Mouse (Mus musculus) frontal cortex, postnatal 36 days (tissue): ENCODE measurements around the gene Tex2.

Experiments
- DNase-seq, 2 experiments: peaks; one replicate each; pipeline ENCODE4 v3.0.0; 2022; ENCODE audit warnings: low spot score in 2 of 2

Tex2 gene

DNA sequence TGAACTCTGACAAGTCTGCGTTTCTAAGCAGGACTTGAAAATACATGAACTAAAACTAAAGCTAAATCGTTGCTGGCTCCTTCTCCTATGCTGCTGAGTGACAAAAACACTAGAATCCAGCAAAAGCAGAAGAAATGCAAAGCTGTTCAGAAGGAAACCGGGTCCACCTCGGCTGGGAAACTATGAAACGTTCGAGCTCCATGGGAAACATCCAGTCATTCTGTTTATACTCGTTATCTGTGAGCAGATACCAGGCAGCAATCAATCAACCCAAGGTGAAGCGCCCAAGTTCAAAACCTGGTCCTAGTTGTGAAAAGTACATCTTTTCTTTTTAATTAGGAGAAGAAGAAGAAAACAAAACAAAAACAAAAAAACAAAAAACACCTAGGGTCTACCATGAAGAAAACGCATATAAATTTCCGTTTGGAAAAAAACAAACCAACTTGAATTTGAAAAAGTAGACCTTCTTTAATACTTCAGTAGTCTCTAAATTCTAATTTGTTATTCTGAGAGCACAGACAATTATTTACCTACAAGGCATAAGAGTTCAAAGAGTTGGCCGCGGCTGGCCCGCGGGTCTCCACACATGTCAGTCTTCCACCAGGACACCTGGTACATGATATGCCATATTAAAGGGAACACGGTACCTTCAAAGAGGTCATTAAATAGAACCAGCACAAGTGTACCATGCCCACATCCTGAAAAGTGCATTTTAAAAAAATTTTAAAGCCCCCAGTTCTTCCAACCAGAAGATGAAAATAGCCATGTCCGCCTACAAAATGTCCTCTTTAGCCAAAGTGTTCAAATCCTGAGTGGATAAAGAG, 127.0 kb downstream of the Tex2 start:
- no peak for DNase-seq

DNA sequence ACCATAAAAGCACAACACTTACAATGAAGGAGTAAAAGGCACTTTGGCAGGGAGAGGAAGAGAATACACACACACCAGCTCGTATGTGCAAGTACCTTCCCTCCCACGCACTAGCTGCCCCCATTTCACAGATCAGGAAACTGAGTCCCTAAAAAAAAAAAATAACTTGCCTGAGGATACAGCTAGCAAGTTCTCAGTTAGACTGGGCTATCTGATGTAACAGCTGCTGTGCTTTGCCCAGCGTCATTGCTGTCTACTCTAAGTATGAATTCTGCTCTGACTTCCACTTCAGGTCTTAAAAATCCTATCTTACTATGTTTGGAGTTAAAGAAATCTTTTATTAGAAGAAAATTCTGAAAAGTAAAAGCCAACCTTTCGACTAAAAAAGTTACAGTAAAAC, 127.6 kb downstream of the Tex2 start:
- no peak for DNase-seq

DNA sequence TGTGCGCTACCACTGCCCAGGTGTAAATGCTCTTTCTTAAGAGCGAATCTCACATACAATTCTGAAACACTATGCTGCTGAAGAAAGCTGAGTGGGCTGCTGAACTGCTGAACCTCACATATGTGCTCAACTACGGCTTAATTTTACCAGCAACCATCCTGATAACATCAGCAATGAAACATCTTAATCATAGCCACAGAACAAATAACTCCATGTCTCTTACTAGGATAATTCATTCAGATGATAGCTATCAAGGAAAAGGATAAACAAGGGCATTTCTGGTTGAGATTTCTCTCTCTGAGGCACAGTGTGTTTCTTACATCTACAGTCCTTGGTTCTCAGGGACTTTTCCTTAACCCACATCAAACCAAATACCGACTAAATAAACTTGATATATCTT, 128.3 kb downstream of the Tex2 start:
- no peak for DNase-seq

DNA sequence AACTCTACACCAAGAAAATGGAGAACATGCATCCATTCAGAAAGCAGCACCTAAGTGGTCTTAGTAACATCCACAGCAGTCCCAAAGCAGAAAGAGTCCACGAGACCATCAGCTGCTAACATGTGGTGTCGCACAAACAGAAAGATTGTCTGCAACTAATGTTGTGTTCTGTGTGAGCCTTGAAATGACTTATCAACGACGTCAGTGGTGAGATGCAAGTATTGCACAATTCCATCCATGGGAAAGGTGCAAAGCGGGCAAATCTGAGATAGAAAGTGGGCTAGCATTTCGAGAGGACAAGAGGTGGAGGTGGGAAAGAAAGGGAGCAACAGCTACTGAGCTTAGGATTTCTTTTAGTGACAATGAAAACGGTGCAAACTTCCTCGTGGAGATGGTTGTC, 130.4 kb downstream of the Tex2 start:
- no peak for DNase-seq

DNA sequence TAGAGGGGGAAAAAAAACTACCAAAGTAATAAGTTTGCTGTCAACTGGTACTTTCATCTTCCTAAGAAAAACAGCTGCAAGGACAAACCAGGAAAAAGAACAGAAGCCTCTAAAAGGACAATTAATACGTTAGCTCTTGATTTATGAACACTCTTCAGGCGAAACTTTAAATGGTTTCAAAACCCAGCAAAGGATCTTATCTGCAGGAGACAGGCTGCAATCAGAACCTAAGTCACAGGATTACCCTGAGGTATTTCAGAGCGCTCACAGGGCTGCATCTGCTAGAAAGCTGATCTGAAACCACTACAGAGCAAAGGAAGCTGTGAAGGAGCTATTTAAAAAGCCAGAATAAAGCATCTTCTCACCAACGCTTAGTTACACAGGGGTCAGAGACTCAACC, 131.6 kb downstream of the Tex2 start:
- DNase-seq = no peak

DNA sequence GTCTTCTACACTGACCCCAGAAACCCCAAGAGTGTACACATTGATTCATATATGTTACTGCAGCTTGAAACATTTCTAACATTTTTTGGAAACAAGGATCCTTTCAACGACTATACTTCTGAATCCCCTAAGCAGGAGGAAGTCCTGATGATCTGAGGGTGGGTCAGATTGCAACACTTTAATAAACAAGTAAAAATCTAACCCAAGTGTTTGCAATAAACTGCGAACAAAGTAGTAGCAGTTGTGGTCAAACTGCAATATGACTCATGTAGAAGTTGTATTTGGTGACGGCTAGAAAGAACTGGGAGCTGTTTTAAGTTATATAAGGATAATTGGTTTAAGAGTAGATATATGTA, 132.7 kb downstream of the Tex2 start:
- no peak for DNase-seq

DNA sequence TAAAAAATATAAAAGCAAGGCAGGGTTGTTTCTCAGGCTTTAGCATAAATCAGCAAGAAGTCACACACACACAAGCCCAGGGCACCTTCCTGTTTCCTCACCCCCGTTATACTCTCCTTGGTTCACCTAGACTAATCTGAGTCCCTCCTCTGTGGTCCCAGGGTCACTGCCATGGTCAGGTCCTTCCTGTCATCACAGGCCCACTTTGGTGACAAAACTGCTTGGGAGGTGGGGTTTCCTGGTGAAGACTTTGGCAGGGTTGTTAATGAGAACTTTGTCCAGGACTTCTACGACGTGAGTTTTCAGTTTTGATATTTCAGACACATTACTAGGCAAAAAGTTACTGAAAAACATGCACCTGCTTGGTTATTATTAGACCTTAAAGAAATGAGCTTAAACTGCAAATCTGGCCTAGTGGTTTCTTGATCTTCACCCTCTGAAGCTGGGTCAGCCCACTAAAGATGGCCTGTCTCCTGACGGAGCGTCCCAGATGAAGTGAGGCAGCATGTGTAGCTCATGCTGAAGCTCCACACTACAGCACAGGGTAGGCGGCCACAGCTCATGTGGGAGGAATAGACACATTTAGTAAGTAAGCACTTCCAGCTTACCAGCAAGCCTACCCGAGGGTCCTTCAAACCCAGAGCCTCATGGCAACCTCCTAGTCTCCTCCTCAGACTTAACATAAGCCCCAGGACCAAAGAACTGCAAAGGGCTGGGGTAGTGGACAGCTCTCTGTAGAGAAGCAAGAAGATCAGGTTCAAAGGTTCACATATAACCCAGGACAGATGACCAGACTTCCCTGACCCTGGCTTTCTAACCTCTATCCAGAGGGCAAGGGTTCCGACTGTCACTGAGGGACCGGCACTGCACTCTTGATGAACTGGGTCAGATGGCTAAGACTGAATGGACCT, 133.3 kb downstream of the Tex2 start:
- peak in 1 of 2 experiments; percentile 24 for DNase-seq

DNA sequence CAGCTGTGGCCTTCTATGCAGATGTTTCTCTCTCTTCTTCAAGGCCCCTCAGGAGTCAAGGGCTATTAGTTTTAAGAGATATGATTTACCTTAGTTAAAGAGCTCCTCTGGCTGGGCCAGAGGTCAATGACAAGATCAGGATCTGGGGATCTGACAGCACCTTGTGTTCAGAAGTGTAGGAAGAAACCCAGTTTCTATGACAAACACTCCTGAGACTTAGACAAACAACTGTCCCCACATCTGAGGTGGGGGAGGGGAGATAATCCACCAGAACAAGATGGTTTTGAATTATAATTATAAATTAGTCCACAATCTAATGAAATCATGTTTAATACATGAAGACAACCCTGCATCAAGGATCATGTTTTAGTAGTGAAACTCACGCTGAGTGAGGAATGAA, 134.5 kb downstream of the Tex2 start:
- no peak for DNase-seq

DNA sequence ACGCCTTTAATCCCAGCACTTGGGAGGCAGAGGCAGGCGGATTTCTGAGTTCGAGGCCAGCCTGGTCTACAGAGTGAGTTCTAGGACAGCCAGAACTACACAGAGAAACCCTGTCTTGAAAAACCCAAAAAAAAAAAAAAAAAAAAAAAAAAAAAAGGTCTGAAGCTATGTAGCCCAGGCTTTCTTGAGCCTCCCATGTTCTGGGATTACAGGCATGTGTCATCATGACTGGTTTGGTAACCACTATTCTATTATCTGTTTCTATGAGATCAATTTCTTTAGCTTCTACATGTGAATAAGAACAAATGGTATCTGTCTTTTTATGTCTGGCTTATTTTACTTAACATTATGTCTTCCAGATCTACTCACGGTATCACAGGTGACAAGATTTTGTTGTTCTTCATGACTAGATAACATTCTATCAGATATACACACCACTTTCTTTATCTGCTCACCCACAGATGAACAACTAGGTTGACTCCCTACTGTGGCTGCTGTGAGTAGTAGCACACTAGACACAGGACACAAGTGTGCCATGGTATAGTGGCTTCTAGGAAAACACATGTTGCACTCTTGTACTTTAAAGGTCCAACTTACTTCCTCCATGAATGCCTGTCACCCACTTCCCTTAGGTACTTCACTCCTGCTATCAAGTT, 135.6 kb downstream of the Tex2 start:
- no peak for DNase-seq

DNA sequence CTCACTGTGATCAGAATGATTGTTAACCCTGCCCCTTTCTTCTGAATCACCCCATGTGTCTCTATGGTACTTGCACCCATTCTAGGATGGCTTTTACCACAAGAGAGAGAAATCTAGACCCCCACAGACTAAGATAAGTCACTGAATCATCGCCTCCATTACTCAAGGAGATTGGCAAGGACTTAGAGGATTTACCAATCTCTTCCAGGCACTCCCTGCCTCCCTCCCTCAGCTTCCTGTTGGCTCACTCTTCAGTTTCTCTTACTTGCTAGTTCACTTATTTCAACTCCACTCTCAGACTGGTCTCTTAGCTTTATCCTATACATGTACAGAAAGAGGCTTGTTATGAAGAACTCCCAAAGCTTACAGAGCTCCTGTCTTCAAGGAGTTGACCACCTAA, 137.9 kb downstream of the Tex2 start:
- no peak for DNase-seq

DNA sequence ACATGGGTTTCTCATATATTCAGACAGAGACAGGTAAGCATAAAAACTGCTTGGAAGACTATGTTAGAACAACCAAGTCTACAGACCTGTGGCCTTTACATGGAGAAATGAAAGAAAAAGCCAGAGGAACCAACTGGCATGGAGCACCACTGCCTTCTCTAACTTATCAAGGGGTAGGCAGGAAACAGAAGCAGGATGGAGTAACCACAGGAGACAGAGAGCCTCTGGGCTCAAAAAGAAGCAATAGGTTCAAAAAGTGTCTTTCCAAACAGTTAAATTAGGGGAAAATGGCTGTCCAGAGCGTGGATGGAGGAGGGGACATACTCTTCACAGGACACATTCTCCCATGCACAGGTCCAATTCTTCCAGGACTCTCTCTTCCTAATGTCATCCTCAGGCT, 141.6 kb downstream of the Tex2 start:
- no peak for DNase-seq

DNA sequence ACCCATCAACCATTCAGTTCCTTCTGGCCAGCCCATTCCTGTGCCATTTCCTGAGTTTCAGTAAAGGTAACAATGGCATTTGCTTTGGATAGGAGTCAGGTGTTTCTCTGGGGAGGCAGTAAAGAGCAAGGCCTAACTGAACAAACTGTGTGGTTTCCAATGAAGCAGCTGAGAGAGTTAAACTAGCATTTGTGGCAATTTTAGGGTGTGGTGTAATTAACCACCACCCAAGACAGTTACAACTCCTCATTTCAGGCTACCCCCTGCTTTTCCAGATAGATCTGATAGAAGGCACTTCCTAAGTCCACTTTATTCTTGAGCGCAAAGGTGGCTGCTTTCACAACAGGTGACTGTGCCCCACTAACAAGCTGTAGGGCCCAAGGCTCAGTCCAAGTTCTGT, 144.7 kb downstream of the Tex2 start:
- DNase-seq = no peak

DNA sequence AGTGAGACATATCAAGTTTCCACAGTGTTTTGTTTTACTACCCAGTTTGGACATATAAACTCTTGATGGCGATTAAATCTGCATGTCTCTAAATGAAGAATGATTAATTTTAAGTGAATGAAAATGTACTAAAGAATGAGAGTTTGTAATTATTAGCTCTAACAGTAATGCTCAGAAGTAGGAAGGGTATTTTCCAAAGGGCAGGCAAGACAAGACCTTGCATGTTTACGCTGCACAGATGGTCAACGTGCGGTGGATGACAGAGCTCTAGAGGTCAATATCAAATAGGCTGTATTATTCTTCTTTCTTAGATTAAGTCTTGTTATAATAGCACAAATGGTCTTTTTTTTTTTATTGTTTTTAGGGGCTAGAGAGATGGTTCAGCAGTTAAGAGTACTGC, 147.3 kb downstream of the Tex2 start:
- no peak for DNase-seq

DNA sequence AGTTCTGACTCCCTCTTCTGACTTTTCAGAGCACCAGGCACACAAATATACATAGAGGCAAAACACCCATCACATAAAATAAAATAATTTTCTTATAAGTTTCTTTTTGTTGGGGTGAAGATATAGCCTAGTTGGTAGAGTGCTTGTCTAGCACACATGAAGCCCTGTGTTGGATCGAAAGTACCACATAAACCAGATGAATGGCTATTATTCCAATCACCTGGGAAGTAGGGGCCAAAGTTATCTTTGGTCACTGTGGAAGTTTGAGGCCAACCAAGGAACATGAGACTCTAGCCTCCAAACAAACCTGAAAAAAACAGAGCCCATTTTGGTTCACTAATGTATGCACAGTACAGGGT, 147.7 kb downstream of the Tex2 start:
- no peak for DNase-seq

DNA sequence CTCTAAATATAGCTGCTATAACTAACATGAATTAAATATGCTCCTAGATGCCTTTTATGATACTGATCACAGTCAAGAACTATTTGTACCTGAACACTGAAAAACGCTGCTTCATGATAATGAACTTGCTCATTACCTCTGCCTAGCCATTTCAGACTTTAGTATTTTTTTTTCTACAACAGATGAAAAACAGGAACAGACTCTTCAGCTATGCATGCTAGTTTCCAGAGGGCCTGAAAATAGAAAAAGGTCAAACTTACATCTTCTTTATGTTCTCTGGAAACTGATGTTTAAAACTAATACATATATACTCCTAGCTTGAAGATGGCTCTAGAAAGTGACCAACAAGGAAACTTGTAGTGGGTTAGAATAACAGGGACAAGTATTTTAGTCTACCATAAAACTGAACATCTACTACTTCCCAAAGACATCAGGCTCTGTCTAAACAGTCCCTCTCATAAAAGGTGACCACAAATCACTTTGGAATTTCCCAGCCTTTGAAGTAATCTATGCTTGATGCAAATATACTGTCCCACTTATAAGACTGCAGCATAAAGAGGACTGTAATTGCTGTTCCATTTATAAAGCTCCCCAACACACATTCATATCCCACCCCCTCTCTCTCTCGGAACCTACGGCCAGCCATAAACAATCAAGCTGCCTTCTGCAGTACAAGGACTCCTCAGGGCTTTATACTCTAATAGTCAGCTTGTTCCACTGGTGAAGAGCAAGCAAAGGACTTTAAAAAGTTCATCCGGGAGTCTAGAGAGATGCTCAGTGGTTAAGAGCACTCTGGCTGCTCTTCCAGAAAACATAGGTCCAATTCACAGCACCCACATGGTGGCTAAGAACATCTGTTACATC, 148.3 kb downstream of the Tex2 start:
- no peak for DNase-seq

DNA sequence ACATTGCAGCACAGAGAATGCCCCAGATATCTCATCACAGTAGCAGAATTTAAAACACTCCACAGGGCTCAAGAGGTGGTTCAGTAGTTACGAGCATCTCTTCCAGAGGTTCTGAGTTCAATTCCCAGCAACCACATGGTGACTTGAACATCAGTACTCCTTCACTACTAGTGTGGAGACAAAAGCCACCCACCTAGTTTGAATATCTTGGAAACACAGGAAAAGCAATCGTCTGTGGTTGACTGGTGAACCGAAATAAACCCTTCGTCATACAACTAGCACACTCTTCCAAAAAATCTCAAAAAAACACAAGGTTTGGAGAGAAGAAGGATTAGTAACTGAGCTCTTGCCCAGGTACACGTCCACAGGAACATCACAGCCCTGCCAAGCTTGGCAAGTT, 149.4 kb downstream of the Tex2 start:
- no peak for DNase-seq

DNA sequence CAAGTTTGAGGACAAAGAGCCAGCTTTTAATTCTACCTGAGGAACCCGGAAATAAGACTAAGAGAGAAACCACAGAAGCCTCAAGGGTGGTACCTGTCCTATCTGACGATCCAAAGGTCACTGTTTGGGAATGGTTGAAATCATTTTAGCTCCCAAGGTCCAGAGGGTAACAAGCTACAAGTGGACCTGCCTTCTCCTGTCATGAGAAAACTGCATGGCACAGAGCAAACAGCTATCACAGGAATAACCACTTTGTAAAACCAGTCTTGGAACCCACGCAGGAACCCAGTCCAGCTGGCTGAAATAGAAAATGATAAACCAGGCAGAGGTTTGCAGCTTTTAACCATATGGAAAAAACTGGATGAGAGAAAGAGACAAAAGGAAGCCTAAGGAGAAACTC, 150.9 kb downstream of the Tex2 start:
- peak in 1 of 2 experiments; percentile 31 for DNase-seq

DNA sequence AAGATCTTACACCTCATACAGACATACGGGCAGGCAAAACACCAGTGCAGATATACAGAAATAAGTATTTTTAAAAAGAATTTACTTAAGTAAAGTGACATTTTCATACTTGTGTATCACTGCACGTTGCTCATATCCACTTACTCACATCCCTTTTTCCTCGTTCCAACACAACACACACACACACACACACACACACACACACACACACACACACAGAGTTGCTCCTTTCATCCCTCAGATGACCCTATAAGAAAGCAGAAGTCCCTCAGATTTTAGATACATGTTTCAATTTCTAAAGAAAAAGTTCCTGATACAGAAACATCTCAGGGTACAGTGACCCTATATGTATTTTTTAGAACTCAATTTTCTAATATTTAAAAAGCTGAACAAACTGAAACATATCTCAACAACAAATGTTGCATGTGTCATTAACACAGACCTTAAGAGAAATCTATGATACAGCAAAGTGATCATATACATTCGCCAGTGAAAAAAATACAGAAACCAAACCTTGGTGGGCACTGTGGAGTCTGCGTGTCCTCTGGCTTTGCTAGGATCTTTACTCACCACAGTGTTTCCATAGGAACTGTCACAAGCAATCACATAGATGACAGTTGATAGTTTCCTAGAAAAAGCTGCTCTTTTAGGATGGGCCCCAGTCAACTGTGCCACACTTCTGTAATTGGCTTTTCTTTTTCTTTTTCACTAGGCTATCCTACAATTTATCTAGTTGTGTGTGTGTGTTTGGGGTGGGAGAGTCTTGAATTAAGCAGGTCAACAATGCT, 151.9 kb downstream of the Tex2 start:
- no peak for DNase-seq

DNA sequence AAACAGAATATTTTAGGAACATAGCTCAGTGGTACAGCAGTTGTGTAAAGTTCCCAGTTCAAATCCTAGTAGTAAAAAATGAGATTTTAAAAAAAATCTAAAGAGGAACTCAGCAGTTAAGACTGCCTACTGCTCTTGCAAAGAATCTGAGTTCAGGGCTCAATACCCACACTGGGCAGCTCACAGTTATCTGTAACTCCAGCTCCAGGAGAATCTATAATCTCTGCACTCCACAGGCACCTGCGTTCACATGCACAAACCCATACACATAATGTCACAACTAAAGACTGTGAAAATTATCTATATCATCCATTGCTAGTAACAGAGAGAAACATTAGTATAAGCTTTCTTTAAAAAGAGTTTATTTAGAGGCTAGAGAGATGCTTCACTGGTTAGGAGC, 152.6 kb downstream of the Tex2 start:
- DNase-seq = no peak

DNA sequence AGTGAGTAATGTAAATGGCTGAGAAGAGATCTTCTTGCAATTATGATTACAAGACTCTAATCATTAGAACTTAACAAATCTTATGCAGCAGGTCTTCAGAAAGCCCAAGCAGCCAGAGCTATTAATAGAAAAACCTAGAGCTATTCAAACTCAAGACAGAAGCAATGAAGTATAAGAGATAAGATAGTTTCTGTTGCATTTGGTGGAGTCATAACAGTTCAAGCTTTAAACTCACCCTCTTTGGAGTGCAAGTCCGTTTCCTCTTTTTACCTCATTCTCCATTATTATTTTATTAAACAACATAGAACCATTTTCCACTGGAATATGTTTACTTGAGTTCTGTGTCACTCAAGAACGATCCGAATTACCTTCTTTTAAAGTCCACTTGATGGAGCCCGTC, 154.7 kb downstream of the Tex2 start:
- DNase-seq = no peak
